ENCODE assay signal across 8 mouse cellular contexts in genomic region chr10:91187872-91188271, GRCm38 (mm10). TPM values are rescaled to one million over a fixed set of nuclear protein-coding genes. Genes with fewer than 3 reads are reported as not detected.
DNase-seq lines count a peak whose midpoint lies in the region; ATAC-seq and TF ChIP-seq lines count a peak whose summit lies in the region.

No protein-coding gene starts in this region.

- no peaks in the 10 kb centered on the region for H3K36me3 ChIP-seq in CH12.LX (replicated peaks in 1 of 2; ENCODE audit: control insufficient read depth in 1 of 2, insufficient read depth in 1 of 2, low read length in 1 of 2)
- H3K36me3 ChIP-seq in heart, embryonic 14.5 days (ENCODE audit: control insufficient read depth, insufficient read depth, low read length): no peaks in the 10 kb centered on the region
- H3K36me3 ChIP-seq in liver, embryonic 12.5 days: no peaks in the 10 kb centered on the region
- H3K36me3 ChIP-seq in stomach, embryonic 14.5 days (ENCODE audit: control insufficient read depth, insufficient read depth, low read length): no peaks in the 10 kb centered on the region

- H3K4me2 ChIP-seq in CH12.LX (ENCODE audit: insufficient read depth, low read depth, poor library complexity, severe bottlenecking): peak overlapping the region; percentile 81; the same call in 1 of the 2 replicates
- H3K4me2 ChIP-seq in heart, embryonic 14.5 days (ENCODE audit: low read length): peak overlapping the region; percentile 70
- peak overlapping the region; percentile 76 for H3K4me2 ChIP-seq in liver, embryonic 12.5 days
- peak overlapping the region; percentile 53 for H3K4me2 ChIP-seq in stomach, embryonic 14.5 days (replicated peaks; ENCODE audit: low read depth, low read length)

- peak; percentile 59 for TF ChIP-seq RAD21 in CH12.LX (IDR thresholded peaks at IDR 0.05; ENCODE audit: low read depth, low read length)

- peak; percentile 56 to 77 for TF ChIP-seq CTCF in CH12.LX (conservative IDR thresholded peaks at IDR 0.05 in 1 of 2, IDR thresholded peaks at IDR 0.05 in 1 of 2; ENCODE audit: low read depth in 2 of 2, low read length in 2 of 2)

- peak overlapping the region; percentile 54 to 58 (median 56) for H3K4me3 ChIP-seq in CH12.LX (replicated peaks in 1 of 3; ENCODE audit: low read depth in 2 of 3, low read length in 2 of 3, poor library complexity in 1 of 3)
- H3K4me3 ChIP-seq in heart, embryonic 14.5 days (ENCODE audit: control insufficient read depth in 1 of 2, insufficient read depth in 1 of 2, low read depth in 1 of 2, low read length in 2 of 2): peak overlapping the region; percentile 42 to 48
- peak overlapping the region; percentile 57 for H3K4me3 ChIP-seq in liver, embryonic 12.5 days
- peak overlapping the region; percentile 34 for H3K4me3 ChIP-seq in stomach, embryonic 14.5 days (ENCODE audit: low read depth, low read length)

- TF ChIP-seq POLR2A in CH12.LX (IDR thresholded peaks at IDR 0.05; ENCODE audit: low read depth, low read length): peak; percentile 50; the same call in 1 of the 2 replicates

- no peaks in the 10 kb centered on the region; the same call in 1 of the 2 replicates for H3K79me2 ChIP-seq in CH12.LX (replicated peaks; ENCODE audit: control insufficient read depth, extremely low read depth, insufficient read depth, poor library complexity, severe bottlenecking)

- in situ Hi-C loops in CH12.LX (cut with MboI; ENCODE audit: low pct_ligation_motif_present, low pct_unique_long_range_greater_than_20kb, low sequenced_read_pairs): no loop called here

- TF ChIP-seq EP300 in CH12.LX (IDR thresholded peaks at IDR 0.05; ENCODE audit: low read length): no peak

- WGBS in heart, embryonic 14.5 days: under 1% methylated on average over 15 of the region's 15 CpGs
- WGBS in liver, embryonic 12.5 days (ENCODE audit: insufficient replicate concordance): under 1% methylated on average over 15 of the region's 15 CpGs
- WGBS in stomach, embryonic 14.5 days: under 1% methylated on average over 15 of the region's 15 CpGs

- no peak for ATAC-seq in heart, embryonic 14.5 days (ENCODE audit: insufficient number of reproducible peaks, insufficient read depth, low FRiP score, low read depth)
- no peak for ATAC-seq in liver, embryonic 12.5 days
- peak; percentile 38; the same call in 1 of the 2 replicates for ATAC-seq in stomach, embryonic 14.5 days (ENCODE audit: insufficient number of reproducible peaks, insufficient read depth, low FRiP score, low read depth)

- peak overlapping the region; percentile 61 for H3K9ac ChIP-seq in CH12.LX (ENCODE audit: insufficient read depth, low read depth)
- H3K9ac ChIP-seq in heart, embryonic 14.5 days (ENCODE audit: low read length): peak overlapping the region; percentile 83
- H3K9ac ChIP-seq in liver, embryonic 12.5 days: peak overlapping the region; percentile 72
- H3K9ac ChIP-seq in stomach, embryonic 14.5 days (replicated peaks; ENCODE audit: low read depth, low read length): peak overlapping the region; percentile 63

- dilution Hi-C loops in CH12.LX (cut with MboI; ENCODE audit: extremely low pct_ligation_motif_present, extremely low pct_unique_long_range_greater_than_20kb, low sequenced_read_pairs): no loop called here

- peak; percentile 80 for DNase-seq in CH12.LX (ENCODE audit: extremely low read depth)
- peak; percentile 76 for DNase-seq in c-Kit-negative CD71-positive TER-119-positive erythroid progenitor cells, embryonic 14.5 days (ENCODE audit: low read depth, low spot score)
- DNase-seq in fibroblast of lung, adult 2 months (ENCODE audit: low read depth): peak; percentile 90
- peak; percentile 87 for DNase-seq in kidney, postnatal 10 days
- peak; percentile 61 to 73 for DNase-seq in natural killer cell, adult 2 months (ENCODE audit: low spot score in 2 of 2)

- H3K27ac ChIP-seq in CH12.LX (ENCODE audit: insufficient read depth, low read depth): no peak overlapping the region
- H3K27ac ChIP-seq in heart, embryonic 14.5 days (replicated peaks in 1 of 2; ENCODE audit: control insufficient read depth in 1 of 2, insufficient read depth in 1 of 2, low read depth in 2 of 2, low read length in 2 of 2): peak overlapping the region; percentile 89 to 91
- peak overlapping the region; percentile 59; the same call in 1 of the 2 replicates for H3K27ac ChIP-seq in liver, embryonic 12.5 days
- peak overlapping the region; percentile 89 for H3K27ac ChIP-seq in stomach, embryonic 14.5 days (ENCODE audit: low read length)

- no peaks in the 10 kb centered on the region for H3K27me3 ChIP-seq in CH12.LX (replicated peaks)
- no peaks in the 10 kb centered on the region for H3K27me3 ChIP-seq in heart, embryonic 14.5 days (ENCODE audit: control insufficient read depth, insufficient read depth, low read length)
- H3K27me3 ChIP-seq in liver, embryonic 12.5 days (replicated peaks): no peaks in the 10 kb centered on the region
- no peaks in the 10 kb centered on the region for H3K27me3 ChIP-seq in stomach, embryonic 14.5 days (ENCODE audit: control insufficient read depth, insufficient read depth, low read length)

- peaks cover 6 to 17% of the 10 kb centered on the region in 2 experiments; a peak in 3 of 4 replicates for H3K4me1 ChIP-seq in CH12.LX (ENCODE audit: control insufficient read depth in 1 of 2, insufficient read depth in 2 of 2)
- H3K4me1 ChIP-seq in heart, embryonic 14.5 days (ENCODE audit: control insufficient read depth in 2 of 2, insufficient read depth in 2 of 2, low read length in 2 of 2): peaks cover 7 to 12% of the 10 kb centered on the region in 2 experiments
- peaks cover 39% of the 10 kb centered on the region for H3K4me1 ChIP-seq in liver, embryonic 12.5 days
- H3K4me1 ChIP-seq in stomach, embryonic 14.5 days (ENCODE audit: control insufficient read depth, insufficient read depth, low read length): peaks cover 10% of the 10 kb centered on the region; the same call in 1 of the 2 replicates

- H3K9me3 ChIP-seq in CH12.LX (replicated peaks; ENCODE audit: low read length): no peaks in the 10 kb centered on the region
- H3K9me3 ChIP-seq in heart, embryonic 14.5 days (ENCODE audit: control insufficient read depth, low read length): no peaks in the 10 kb centered on the region
- H3K9me3 ChIP-seq in liver, embryonic 12.5 days (replicated peaks): no peaks in the 10 kb centered on the region
- H3K9me3 ChIP-seq in stomach, embryonic 14.5 days (ENCODE audit: control insufficient read depth, low read depth, low read length): no peaks in the 10 kb centered on the region

TF ChIP-seq in CH12.LX, 34 proteins besides CTCF, POLR2A, EP300 and RAD21:
- peak; percentile 42 for TF ChIP-seq ZNF384 (IDR thresholded peaks at IDR 0.05; ENCODE audit: low read depth, low read length)
- TF ChIP-seq KAT2A (IDR thresholded peaks at IDR 0.05; ENCODE audit: insufficient replicate concordance, low read length): no peak
- TF ChIP-seq SMC3 (IDR thresholded peaks at IDR 0.05; ENCODE audit: low read depth, low read length): peak; percentile 77
- TF ChIP-seq TCF12 (IDR thresholded peaks at IDR 0.05; ENCODE audit: low read depth, low read length): peak; percentile 51; the same call in 1 of the 2 replicates

RNA-seq across cellular contexts. Expression of gene Tmpo, which starts 6.8 kb away (rescaled TPM):
- total RNA-seq in CH12.LX (2012; rRNA removed) (163 and 179 TPM in 2 replicates), CH12.LX (2014; rRNA removed) (467 and 525 TPM in 2 replicates)
- polyA plus RNA-seq in CH12.LX (2012; ENCODE audit: insufficient read length, low read depth): 177 and 198 TPM in 2 replicates
- polyA plus RNA-seq in heart, embryonic 14.5 days (2014; fragmentation: Nextera tagmentation; extraction: Ambion mirVana): 170 and 181 TPM in 2 replicates
- polyA plus RNA-seq in liver, embryonic 12.5 days (2016; fragmentation: Nextera tagmentation; extraction: Ambion mirVana): 215 and 229 TPM in 2 replicates
- polyA plus RNA-seq in stomach, embryonic 14.5 days (2014; fragmentation: Nextera tagmentation; extraction: Ambion mirVana): 236 and 261 TPM in 2 replicates
